Mouse (Mus musculus): ENCODE results near the gene Map1lc3b.

GRCm38 (mm10) chr8:121544936-121545335 lies 45.2 kb upstream of the Map1lc3b start:
- TF ChIP-seq POLR2A (IDR thresholded peaks at IDR 0.05; ENCODE audit: borderline replicate concordance, control insufficient read depth, low read depth, low read length): no peak
- TF ChIP-seq CTCF (IDR thresholded peaks at IDR 0.05; ENCODE audit: control insufficient read depth, insufficient read depth, low read length): no peak

Measured in bone marrow, adult 2 months (tissue).